Mouse (Mus musculus): ENCODE measurements at regions not wholly inside any gene's neighbourhood (a gene's known extent, or its start where the extent isn't known, plus 50 kb on each side); places are given as distances from the start of the nearest gene placed in this dataset.

GRCm38 (mm10) chr5:75248279-75248678 lies 96.2 kb downstream of the Pdgfra start:
- Histone ChIP-seq H3K4me1 (ENCODE audit: control insufficient read depth, insufficient read depth, insufficient read length, low read length) (peaks cover 2% of the 10 kb centered on the region; the same call in 1 of the 2 replicates), H3K4me3 (ENCODE audit: insufficient read depth, low read depth, low read length) (no peak overlapping the region), H3K27ac (replicated peaks; ENCODE audit: low read depth, low read length) (no peak overlapping the region)

- Histone ChIP-seq H3K4me1 (ENCODE audit: control insufficient read depth, insufficient read depth, insufficient read length, low read length) (peaks cover 3% of the 10 kb centered on the region; the same call in 1 of the 2 replicates), H3K4me3 (ENCODE audit: insufficient read depth, low read depth, low read length) (no peak overlapping the region), H3K27ac (replicated peaks; ENCODE audit: low read depth, low read length) (no peak overlapping the region)
Observed at GRCm38 (mm10) chr5:75249671-75250070, 97.6 kb downstream of the Pdgfra start.

GRCm38 (mm10) chr5:75253349-75253748 lies 101.3 kb downstream of the Pdgfra start:
- H3K27ac ChIP-seq (replicated peaks; ENCODE audit: low read depth, low read length) = no peak overlapping the region
- no peak overlapping the region for H3K4me3 ChIP-seq (ENCODE audit: insufficient read depth, low read depth, low read length)
- peaks cover 12% of the 10 kb centered on the region for H3K4me1 ChIP-seq (ENCODE audit: control insufficient read depth, insufficient read depth, insufficient read length, low read length)

- Histone ChIP-seq H3K4me3 (ENCODE audit: insufficient read depth, low read depth, low read length) (no peak overlapping the region), H3K27ac (replicated peaks; ENCODE audit: low read depth, low read length) (no peak overlapping the region), H3K4me1 (ENCODE audit: control insufficient read depth, insufficient read depth, insufficient read length, low read length) (peaks cover 13% of the 10 kb centered on the region)
Observed at GRCm38 (mm10) chr5:75253830-75254229, 101.7 kb downstream of the Pdgfra start.

GRCm38 (mm10) chr5:75256186-75256585 lies 104.1 kb downstream of the Pdgfra start:
- Histone ChIP-seq H3K4me1 (ENCODE audit: control insufficient read depth, insufficient read depth, insufficient read length, low read length) (peaks cover 13% of the 10 kb centered on the region), H3K27ac (replicated peaks; ENCODE audit: low read depth, low read length) (peak overlapping the region; percentile 55; the same call in 1 of the 2 replicates), H3K4me3 (ENCODE audit: insufficient read depth, low read depth, low read length) (no peak overlapping the region)

- H3K4me3 ChIP-seq (ENCODE audit: insufficient read depth, low read depth, low read length) = no peak overlapping the region
- peak overlapping the region; percentile 97 for H3K27ac ChIP-seq (replicated peaks; ENCODE audit: low read depth, low read length)
- H3K4me1 ChIP-seq (ENCODE audit: control insufficient read depth, insufficient read depth, insufficient read length, low read length) = peaks cover 13% of the 10 kb centered on the region
Observed at GRCm38 (mm10) chr5:75257067-75257466, 105.0 kb downstream of the Pdgfra start.

GRCm38 (mm10) chr5:75260247-75260646 lies 108.2 kb downstream of the Pdgfra start:
- Histone ChIP-seq H3K4me1 (ENCODE audit: control insufficient read depth, insufficient read depth, insufficient read length, low read length) (peaks cover 10% of the 10 kb centered on the region), H3K27ac (replicated peaks; ENCODE audit: low read depth, low read length) (no peak overlapping the region), H3K4me3 (ENCODE audit: insufficient read depth, low read depth, low read length) (no peak overlapping the region)

- Histone ChIP-seq H3K4me1 (ENCODE audit: control insufficient read depth, insufficient read depth, insufficient read length, low read length) (no peaks in the 10 kb centered on the region), H3K4me3 (ENCODE audit: insufficient read depth, low read depth, low read length) (no peak overlapping the region), H3K27ac (replicated peaks; ENCODE audit: low read depth, low read length) (no peak overlapping the region)
Observed at GRCm38 (mm10) chr5:75266111-75266676, 114.1 kb downstream of the Pdgfra start.

- Histone ChIP-seq H3K4me3 (ENCODE audit: insufficient read depth, low read depth, low read length) (no peak overlapping the region), H3K4me1 (ENCODE audit: control insufficient read depth, insufficient read depth, insufficient read length, low read length) (no peaks in the 10 kb centered on the region), H3K27ac (replicated peaks; ENCODE audit: low read depth, low read length) (no peak overlapping the region)
Observed at GRCm38 (mm10) chr5:75266871-75267270, 114.8 kb downstream of the Pdgfra start.

- no peaks in the 10 kb centered on the region for H3K4me1 ChIP-seq (ENCODE audit: control insufficient read depth, insufficient read depth, insufficient read length, low read length)
- no peak overlapping the region for H3K4me3 ChIP-seq (ENCODE audit: insufficient read depth, low read depth, low read length)
- H3K27ac ChIP-seq (replicated peaks; ENCODE audit: low read depth, low read length) = no peak overlapping the region
Observed at GRCm38 (mm10) chr5:75267766-75268165, 115.7 kb downstream of the Pdgfra start.

GRCm38 (mm10) chr5:75278041-75278440 lies 125.9 kb downstream of the Pdgfra start:
- 0 out of 2 replicates have a peak overlapping the region, but pooled peaks have one; percentile 10 for H3K27ac ChIP-seq (replicated peaks; ENCODE audit: low read depth, low read length)

GRCm38 (mm10) chr5:75279561-75280171 lies 127.6 kb downstream of the Pdgfra start:
- Histone ChIP-seq H3K27ac (replicated peaks; ENCODE audit: low read depth, low read length) (no peak overlapping the region), H3K4me3 (ENCODE audit: insufficient read depth, low read depth, low read length) (no peak overlapping the region), H3K4me1 (ENCODE audit: control insufficient read depth, insufficient read depth, insufficient read length, low read length) (peaks cover 3% of the 10 kb centered on the region; the same call in 1 of the 2 replicates)

More at GRCm38 (mm10) chr5:75278041-75278440, 125.9 kb downstream of the Pdgfra start:
- peaks cover 3% of the 10 kb centered on the region; the same call in 1 of the 2 replicates for H3K4me1 ChIP-seq (ENCODE audit: control insufficient read depth, insufficient read depth, insufficient read length, low read length)
- H3K4me3 ChIP-seq (ENCODE audit: insufficient read depth, low read depth, low read length) = no peak overlapping the region

- Histone ChIP-seq H3K27ac (replicated peaks; ENCODE audit: low read depth, low read length) (no peak overlapping the region), H3K4me3 (ENCODE audit: insufficient read depth, low read depth, low read length) (no peak overlapping the region), H3K4me1 (ENCODE audit: control insufficient read depth, insufficient read depth, insufficient read length, low read length) (peaks cover 3% of the 10 kb centered on the region; the same call in 1 of the 2 replicates)
Observed at GRCm38 (mm10) chr5:75280698-75281097, 128.6 kb downstream of the Pdgfra start.

- H3K4me3 ChIP-seq (ENCODE audit: insufficient read depth, low read depth, low read length) = no peak overlapping the region
- H3K27ac ChIP-seq (replicated peaks; ENCODE audit: low read depth, low read length) = no peak overlapping the region
- peaks cover 3% of the 10 kb centered on the region; the same call in 1 of the 2 replicates for H3K4me1 ChIP-seq (ENCODE audit: control insufficient read depth, insufficient read depth, insufficient read length, low read length)
Observed at GRCm38 (mm10) chr5:75281510-75281909, 129.4 kb downstream of the Pdgfra start.

GRCm38 (mm10) chr5:75282617-75283016 lies 130.5 kb downstream of the Pdgfra start:
- Histone ChIP-seq H3K4me3 (ENCODE audit: insufficient read depth, low read depth, low read length) (no peak overlapping the region), H3K27ac (replicated peaks; ENCODE audit: low read depth, low read length) (no peak overlapping the region), H3K4me1 (ENCODE audit: control insufficient read depth, insufficient read depth, insufficient read length, low read length) (peaks cover 3% of the 10 kb centered on the region; the same call in 1 of the 2 replicates)

- no peak overlapping the region for H3K27ac ChIP-seq (replicated peaks; ENCODE audit: low read depth, low read length)
- H3K4me3 ChIP-seq (ENCODE audit: insufficient read depth, low read depth, low read length) = no peak overlapping the region
- H3K4me1 ChIP-seq (ENCODE audit: control insufficient read depth, insufficient read depth, insufficient read length, low read length) = no peaks in the 10 kb centered on the region
Observed at GRCm38 (mm10) chr5:75283841-75284240, 131.7 kb downstream of the Pdgfra start.

Data from brown adipose tissue, adult 24 weeks (tissue).